In genomic region chr17:31259145-31259544, GRCm38 (mm10) we compare ENCODE assay signal across 27 mouse cellular contexts. TPM values are rescaled to one million over a fixed set of nuclear protein-coding genes. Genes with fewer than 3 reads are reported as not detected.
"Had no signal": no experiment of that assay in that cellular context is flagged by ENCODE, and none has a peak within 500 bp of the region (broad histone marks: within the 10 kb centered on the region; RNA-seq: fewer than 3 reads in every experiment).

No protein-coding gene starts in this region.

- H3K4me2 ChIP-seq: heart, embryonic 12.5 days; hindbrain, embryonic 12.5 days; hindbrain, embryonic 14.5 days; intestine, embryonic 15.5 days; limb, embryonic 12.5 days had no signal

- H3K9me3 ChIP-seq: heart, embryonic 10.5 days; heart, embryonic 12.5 days; hindbrain, embryonic 12.5 days; intestine, embryonic 15.5 days; limb, embryonic 10.5 days; limb, embryonic 12.5 days had no signal

- H3K27ac ChIP-seq: heart, embryonic 10.5 days; hindbrain, embryonic 12.5 days; hindbrain, embryonic 14.5 days; intestine, embryonic 15.5 days; layer of hippocampus, adult 2 months; left cerebral cortex, adult 2 months; limb, embryonic 10.5 days; limb, embryonic 12.5 days; liver, embryonic 14.5 days had no signal

- H3K9ac ChIP-seq: heart, embryonic 12.5 days; hindbrain, embryonic 12.5 days; hindbrain, embryonic 14.5 days; intestine, embryonic 15.5 days; limb, embryonic 12.5 days; liver, embryonic 14.5 days had no signal

- H3K27me3 ChIP-seq: hindbrain, embryonic 12.5 days; intestine, embryonic 15.5 days; limb, embryonic 12.5 days had no signal

- H3K4me3 ChIP-seq: heart, embryonic 10.5 days; heart, embryonic 12.5 days; hindbrain, embryonic 10.5 days; hindbrain, embryonic 12.5 days; intestine, embryonic 15.5 days; layer of hippocampus, adult 2 months; left cerebral cortex, adult 2 months; limb, embryonic 10.5 days; limb, embryonic 12.5 days had no signal

- ATAC-seq: hindbrain, embryonic 16.5 days; inflammation-experienced regulatory T-cells, adult 6 months; intestine, embryonic 15.5 days; intestine, postnatal 0 days had no signal

- H3K36me3 ChIP-seq: heart, embryonic 10.5 days; heart, embryonic 12.5 days; hindbrain, embryonic 10.5 days; hindbrain, embryonic 12.5 days; intestine, embryonic 15.5 days; limb, embryonic 10.5 days; limb, embryonic 12.5 days had no signal

- DNase-seq: gastrocnemius, postnatal 10 days; gastrocnemius, postnatal 25 days; heart, postnatal 10 days; heart, postnatal 4 days; kidney, adult 18-20 months; kidney, adult 8-10 months; kidney, postnatal 10 days; kidney, postnatal 4 days had no signal

- H3K4me1 ChIP-seq: heart, embryonic 12.5 days had no signal

RNA-seq across cellular contexts. Expression of gene Rsph1, which starts 18.0 kb away (rescaled TPM):
- total RNA-seq: liver, adult 2 months had no signal
- polyA plus RNA-seq: liver, adult 2 months had no signal

RNA-seq across cellular contexts. Expression of gene Ubash3a, which starts 51.5 kb away (rescaled TPM):
- total RNA-seq: gastrocnemius, postnatal 10 days; heart, postnatal 25 days; left cerebral cortex, adult 2 months; left cerebral cortex, postnatal 14 days; left cerebral cortex, postnatal 36 days had no signal
- polyA plus RNA-seq: frontal cortex, adult 2 months; hindbrain, embryonic 12.5 days; hindbrain, embryonic 14.5 days; hindbrain, embryonic 16.5 days; intestine, postnatal 0 days had no signal
